26 mouse cellular contexts compared by ENCODE assay signal in genomic region chr13:109342469-109342868, GRCm38 (mm10).
A peak's percentile ranks its signal among the peaks of the same experiment; 100 is the strongest.
DNase-seq lines count a peak whose midpoint lies in the region; ATAC-seq and TF ChIP-seq lines count a peak whose summit lies in the region.
"Had no signal": no experiment of that assay in that cellular context is flagged by ENCODE, and none has a peak within 500 bp of the region (broad histone marks: within the 10 kb centered on the region; RNA-seq: fewer than 3 reads in every experiment).

No protein-coding gene starts in this region.

- H3K9ac ChIP-seq in liver, postnatal 0 days (replicated peaks): no peak overlapping the region
- no peak overlapping the region for H3K9ac ChIP-seq in embryonic facial prominence, embryonic 14.5 days (ENCODE audit: low read depth, low read length)
- H3K9ac ChIP-seq: embryonic facial prominence, embryonic 15.5 days; forebrain, embryonic 12.5 days; forebrain, postnatal 0 days; heart, embryonic 15.5 days; limb, embryonic 12.5 days; liver, embryonic 13.5 days; midbrain, embryonic 13.5 days had no signal

- H3K27me3 ChIP-seq in liver, postnatal 0 days (ENCODE audit: insufficient read depth, low read length): no peaks in the 10 kb centered on the region
- no peaks in the 10 kb centered on the region for H3K27me3 ChIP-seq in embryonic facial prominence, embryonic 14.5 days (replicated peaks; ENCODE audit: control insufficient read depth, insufficient read depth, low read length)
- H3K27me3 ChIP-seq: CH12.LX; embryonic facial prominence, embryonic 15.5 days; forebrain, embryonic 12.5 days; heart, embryonic 15.5 days; limb, embryonic 12.5 days; liver, embryonic 13.5 days; midbrain, embryonic 13.5 days had no signal

- H3K4me2 ChIP-seq in liver, postnatal 0 days (ENCODE audit: low read depth, low read length): no peak overlapping the region
- no peak overlapping the region for H3K4me2 ChIP-seq in embryonic facial prominence, embryonic 14.5 days (ENCODE audit: low read depth, low read length)
- H3K4me2 ChIP-seq: embryonic facial prominence, embryonic 15.5 days; forebrain, embryonic 12.5 days; heart, embryonic 15.5 days; limb, embryonic 12.5 days; liver, embryonic 13.5 days; midbrain, embryonic 13.5 days had no signal

- TF ChIP-seq EP300 in liver, postnatal 0 days (IDR thresholded peaks at IDR 0.05; ENCODE audit: low read depth): 0 out of 2 replicates have a peak, but pooled peaks have one; percentile 27

- H3K36me3 ChIP-seq in liver, postnatal 0 days (replicated peaks; ENCODE audit: insufficient read depth, low read length): no peaks in the 10 kb centered on the region
- no peaks in the 10 kb centered on the region for H3K36me3 ChIP-seq in embryonic facial prominence, embryonic 14.5 days (ENCODE audit: control insufficient read depth, insufficient read depth, low read length)
- H3K36me3 ChIP-seq: embryonic facial prominence, embryonic 15.5 days; forebrain, embryonic 12.5 days; heart, embryonic 10.5 days; heart, embryonic 15.5 days; limb, embryonic 12.5 days; liver, embryonic 13.5 days; midbrain, embryonic 13.5 days had no signal

- H3K9me3 ChIP-seq in liver, postnatal 0 days (ENCODE audit: low read length): no peaks in the 10 kb centered on the region
- no peaks in the 10 kb centered on the region for H3K9me3 ChIP-seq in embryonic facial prominence, embryonic 14.5 days (ENCODE audit: control insufficient read depth, low read length)
- H3K9me3 ChIP-seq: embryonic facial prominence, embryonic 15.5 days; forebrain, embryonic 12.5 days; heart, embryonic 10.5 days; heart, embryonic 15.5 days; limb, embryonic 12.5 days; liver, embryonic 13.5 days; midbrain, embryonic 13.5 days had no signal

- no peaks in the 10 kb centered on the region for H3K4me1 ChIP-seq in liver, postnatal 0 days (ENCODE audit: insufficient read depth)
- H3K4me1 ChIP-seq in embryonic facial prominence, embryonic 14.5 days (ENCODE audit: control insufficient read depth, insufficient read depth, low read length): peaks cover 4% of the 10 kb centered on the region; the same call in 1 of the 2 replicates
- H3K4me1 ChIP-seq: forebrain, embryonic 12.5 days; heart, embryonic 10.5 days; heart, embryonic 15.5 days; liver, embryonic 13.5 days had no signal

- no peak for DNase-seq in liver, postnatal 0 days
- DNase-seq in liver: no peak
- DNase-seq in 3T3-L1 (ENCODE audit: low read depth, low spot score): peak; percentile 6
- DNase-seq in MN1 (ENCODE audit: low spot score): peak; percentile 72
- DNase-seq in embryonic facial prominence, embryonic 14.5 days (ENCODE audit: low spot score): peak; percentile 25
- no peak for DNase-seq in Muller cell, postnatal 12 days (ENCODE audit: inconsistent ontology term)
- no peak for DNase-seq in adrenal gland, postnatal 14 days
- no peak for DNase-seq in adrenal gland, postnatal 36 days
- DNase-seq: cerebellum, adult 2 months; cerebellum, postnatal 25 days; gastrocnemius, postnatal 14 days; kidney, adult 9 months; kidney, postnatal 10 days; layer of hippocampus, adult 9-11 months; liver, embryonic 13.5 days; lung, postnatal 10 days; right cerebral cortex, postnatal 14 days had no signal

- no peak for TF ChIP-seq CTCF in liver, postnatal 0 days (IDR thresholded peaks at IDR 0.05; ENCODE audit: low read depth)

- no peak overlapping the region for H3K27ac ChIP-seq in liver, postnatal 0 days (ENCODE audit: low read depth)
- H3K27ac ChIP-seq in embryonic facial prominence, embryonic 14.5 days (replicated peaks; ENCODE audit: low read depth, low read length): no peak overlapping the region
- H3K27ac ChIP-seq: embryonic facial prominence, embryonic 15.5 days; forebrain, embryonic 12.5 days; heart, embryonic 10.5 days; heart, embryonic 15.5 days; limb, embryonic 12.5 days; liver, embryonic 13.5 days; midbrain, embryonic 13.5 days had no signal

- 41% methylated on average over 6 of the region's 6 CpGs for WGBS in liver, postnatal 0 days (ENCODE audit: insufficient replicate concordance)
- 38% methylated on average over 6 of the region's 6 CpGs for WGBS in embryonic facial prominence, embryonic 14.5 days

- ATAC-seq in liver, postnatal 0 days: peak; percentile 33; the same call in 1 of the 2 replicates
- no peak for ATAC-seq in embryonic facial prominence, embryonic 14.5 days (ENCODE audit: low read depth)
- ATAC-seq: intestine, embryonic 16.5 days had no signal

- no peak overlapping the region for H3K4me3 ChIP-seq in liver, postnatal 0 days (ENCODE audit: low read depth, low read length)
- no peak overlapping the region for H3K4me3 ChIP-seq in embryonic facial prominence, embryonic 14.5 days (ENCODE audit: low read depth, low read length)
- H3K4me3 ChIP-seq: embryonic facial prominence, embryonic 15.5 days; forebrain, embryonic 12.5 days; heart, embryonic 10.5 days; heart, embryonic 15.5 days; limb, embryonic 12.5 days; liver, embryonic 13.5 days; midbrain, embryonic 13.5 days had no signal

Comparison
In these comparisons a context has a peak if more than half of its experiments do, and no peak if none do; other contexts are left out.
1. DNase-seq: peak in 3T3-L1 (single experiment), MN1 (single experiment) and embryonic facial prominence, embryonic 14.5 days (single experiment); none in liver, postnatal 0 days (single experiment), liver (single experiment), Muller cell, postnatal 12 days (single experiment), adrenal gland, postnatal 14 days (single experiment) and adrenal gland, postnatal 36 days (0 of 2).